Mouse (Mus musculus) ovary, postnatal 14 days (tissue): ENCODE data around the gene Baz2b.
A peak's percentile ranks its signal among the peaks of the same experiment; 100 is the strongest.
"Not testable (repeated sequence)": the region's sequence is repeated elsewhere in the genome, so short reads cannot be mapped to it uniquely, and the experiment has no call there.

Source experiments
- DNase-seq: peaks from one replicate; pipeline ENCODE4 v3.0.0; 2022; ENCODE audit warnings: low spot score

Gene Baz2b

DNA sequence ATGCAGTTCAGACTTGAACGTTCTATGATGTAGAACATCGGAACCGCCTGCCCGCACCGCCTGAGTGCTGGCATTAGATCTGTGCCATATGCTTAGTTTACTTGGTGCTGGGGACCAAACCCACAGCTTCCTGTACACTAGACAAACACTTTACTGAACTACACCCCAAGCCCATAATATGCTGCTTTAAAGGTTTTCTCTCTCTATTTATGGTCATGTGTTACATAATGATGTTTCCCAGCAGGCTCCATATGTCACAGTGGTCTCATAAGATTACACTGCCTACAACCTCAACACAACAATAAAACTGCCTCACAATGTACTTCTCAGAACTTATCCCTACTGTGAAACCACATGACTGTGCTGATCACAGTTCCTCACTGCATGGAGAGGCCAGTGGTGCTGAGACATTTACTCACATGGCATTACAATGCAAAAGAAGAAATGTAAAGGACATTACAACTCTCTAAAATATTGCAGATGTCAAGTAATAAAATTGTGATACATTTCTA lies 9.5 kb downstream of the Baz2b start:
- no peak for DNase-seq

DNA sequence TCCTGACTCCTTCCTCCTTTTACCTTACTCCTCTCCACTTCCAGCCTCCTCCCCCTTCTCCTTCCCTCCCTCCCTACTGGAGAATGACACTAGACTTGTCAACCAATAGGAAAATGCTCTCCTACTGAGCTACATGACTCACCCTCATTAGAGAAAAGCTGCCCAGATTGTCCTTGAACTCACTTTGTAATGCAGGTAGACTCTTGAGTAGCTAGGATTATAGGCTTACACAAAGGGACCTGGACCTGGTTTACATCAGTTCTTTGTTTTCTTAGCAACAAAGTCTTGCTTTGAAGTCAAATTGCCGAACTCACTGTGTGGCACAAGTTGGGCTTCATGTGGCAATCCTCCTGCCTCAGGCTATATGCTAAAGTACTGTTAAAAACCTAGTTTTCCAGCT lies 12.8 kb downstream of the Baz2b start:
- DNase-seq, result no peak

DNA sequence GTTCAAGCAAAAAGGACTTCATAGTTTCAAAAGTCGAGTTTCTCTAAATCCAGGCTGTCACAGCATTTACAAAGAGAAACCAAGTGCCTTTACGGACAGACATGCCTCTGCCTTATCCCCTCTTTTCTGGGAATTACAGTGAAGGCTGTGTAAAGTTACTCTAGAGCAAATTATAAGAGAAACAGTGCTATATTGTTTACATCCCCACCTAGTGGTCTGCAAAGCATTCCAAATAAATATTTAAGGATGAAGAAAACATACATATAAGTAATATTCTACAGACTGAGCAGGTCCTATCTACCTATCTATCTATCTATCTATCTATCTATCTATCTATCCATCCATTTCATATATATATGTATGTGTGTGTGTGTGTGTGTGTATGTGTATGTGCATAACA lies 27.9 kb downstream of the Baz2b start:
- no peak for DNase-seq

GRCm38 (mm10) chr2:60177490-60177889 lies 32.1 kb downstream of the Baz2b start:
- no peak for DNase-seq

DNA sequence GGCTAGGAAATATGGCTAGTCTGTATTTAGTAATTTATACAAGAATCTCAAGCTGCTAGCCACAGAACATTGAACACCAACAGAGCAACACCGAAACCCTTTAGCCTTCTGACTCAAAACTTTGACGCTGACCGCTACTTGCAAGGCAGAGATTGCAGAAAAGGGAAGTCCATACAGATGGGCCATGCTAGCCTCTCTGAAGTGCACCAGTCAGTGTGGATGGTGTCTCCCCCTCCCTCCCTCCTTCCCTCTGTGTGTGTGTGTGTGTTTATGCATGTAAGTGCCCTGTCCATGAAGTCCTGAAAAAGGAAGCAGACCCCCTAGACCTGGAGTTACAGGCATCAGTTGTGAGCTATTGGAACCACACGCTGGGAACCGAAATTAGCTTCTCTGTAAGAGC lies 33.6 kb downstream of the Baz2b start:
- DNase-seq, result no peak

DNA sequence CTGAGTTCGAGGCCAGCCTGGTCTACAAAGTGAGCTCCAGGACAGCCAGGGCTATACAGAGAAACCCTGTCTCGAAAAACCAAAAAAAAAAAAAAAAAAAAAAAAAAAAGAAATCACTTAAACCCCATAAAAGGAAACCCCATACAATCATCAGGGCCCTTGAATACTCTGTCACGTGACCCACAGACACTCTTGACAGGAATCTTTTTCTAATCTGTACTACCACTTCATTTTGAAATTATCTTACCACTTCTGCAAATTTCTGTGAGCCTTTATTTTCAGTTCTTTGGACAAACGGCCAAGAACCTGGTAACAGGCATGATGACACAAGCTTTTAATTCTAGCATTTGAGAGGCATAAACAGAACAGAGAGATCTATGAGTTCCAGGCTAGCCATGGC lies 34.6 kb downstream of the Baz2b start:
- DNase-seq, result no peak

- DNase-seq, result no peak
These were observed 36.0 kb downstream of the Baz2b start for GRCm38 (mm10) chr2:60173595-60173994.

GRCm38 (mm10) chr2:60173190-60173589 lies 36.4 kb downstream of the Baz2b start:
- DNase-seq, result no peak

- no peak for DNase-seq
These were observed 37.1 kb downstream of the Baz2b start for GRCm38 (mm10) chr2:60172531-60172914.

DNA sequence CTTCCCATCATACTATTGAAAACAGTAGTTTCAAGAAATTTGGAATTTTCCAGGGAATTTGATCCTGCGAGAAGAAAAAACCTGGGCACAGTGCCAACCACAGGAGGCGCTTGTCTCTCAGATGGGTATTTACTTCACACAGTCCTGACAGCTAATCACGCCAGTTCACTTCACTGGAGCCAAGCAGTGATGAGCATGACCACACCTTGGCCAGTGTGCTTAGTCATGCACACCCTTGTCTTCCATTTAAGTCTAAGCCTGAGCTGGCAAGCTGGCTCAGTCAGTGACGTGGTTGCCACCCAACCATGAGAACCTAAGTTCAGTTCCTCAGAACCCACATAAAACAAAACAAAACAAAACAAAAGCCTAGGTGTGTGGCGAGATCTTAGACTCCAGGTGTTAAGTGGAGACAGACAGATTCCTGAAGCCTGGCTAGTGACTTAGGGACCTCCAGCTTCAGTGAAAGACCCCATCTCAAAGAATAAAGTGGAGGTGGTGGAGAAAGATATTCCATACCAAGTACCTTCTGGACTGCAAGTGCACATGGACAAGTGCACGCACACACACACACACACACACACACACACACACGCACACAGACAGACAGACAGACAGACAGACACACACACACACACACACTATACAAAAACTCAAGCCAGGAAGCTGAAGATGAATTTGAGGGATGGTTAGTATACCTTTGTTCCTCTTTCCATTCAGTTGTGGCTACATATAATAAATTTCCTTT lies 37.7 kb downstream of the Baz2b start:
- no peak for DNase-seq

GRCm38 (mm10) chr2:60166878-60167277 lies 42.8 kb downstream of the Baz2b start:
- no peak for DNase-seq

DNA sequence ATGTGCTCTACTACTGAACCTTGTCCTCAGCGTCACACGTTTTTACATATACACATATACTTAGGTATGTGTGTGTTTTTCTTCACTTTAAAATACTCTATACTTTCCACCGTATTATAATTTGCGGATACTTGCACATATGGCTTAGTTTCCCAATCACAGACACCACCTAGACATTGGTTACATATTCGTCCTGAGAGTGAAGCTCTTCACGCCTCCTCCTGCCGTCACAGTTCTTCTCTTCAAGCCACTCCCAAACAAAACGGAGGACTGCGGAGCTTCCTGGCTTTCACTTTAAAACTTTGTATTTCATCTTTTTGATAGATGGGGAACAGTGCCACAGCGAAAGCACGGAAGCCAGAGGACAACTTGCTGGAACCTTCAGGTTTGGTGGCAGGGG lies 44.0 kb downstream of the Baz2b start:
- no peak for DNase-seq

DNA sequence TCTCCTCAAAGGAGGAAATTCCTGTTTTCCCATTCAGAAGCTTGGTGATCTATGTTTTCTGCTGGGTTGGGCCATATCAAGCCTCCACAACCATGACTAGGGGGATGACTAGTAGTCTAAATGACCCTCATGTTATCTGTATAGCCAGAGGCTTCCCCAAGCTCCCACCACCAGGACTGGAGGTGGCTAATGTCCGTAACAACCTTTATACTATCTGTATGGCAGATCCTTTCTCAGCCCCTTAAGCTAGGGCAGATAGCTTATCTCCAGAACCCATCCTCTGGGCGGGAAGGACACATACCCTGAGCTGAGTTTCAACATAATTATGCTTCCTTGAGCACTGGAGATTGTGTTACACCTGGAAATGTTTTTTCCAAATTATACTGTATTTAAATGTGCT lies 45.9 kb downstream of the Baz2b start:
- DNase-seq, result no peak

GRCm38 (mm10) chr2:60152481-60152880 lies 57.2 kb downstream of the Baz2b start:
- DNase-seq, result no peak

GRCm38 (mm10) chr2:60148651-60149050 lies 61.0 kb downstream of the Baz2b start:
- DNase-seq, result no peak

DNA sequence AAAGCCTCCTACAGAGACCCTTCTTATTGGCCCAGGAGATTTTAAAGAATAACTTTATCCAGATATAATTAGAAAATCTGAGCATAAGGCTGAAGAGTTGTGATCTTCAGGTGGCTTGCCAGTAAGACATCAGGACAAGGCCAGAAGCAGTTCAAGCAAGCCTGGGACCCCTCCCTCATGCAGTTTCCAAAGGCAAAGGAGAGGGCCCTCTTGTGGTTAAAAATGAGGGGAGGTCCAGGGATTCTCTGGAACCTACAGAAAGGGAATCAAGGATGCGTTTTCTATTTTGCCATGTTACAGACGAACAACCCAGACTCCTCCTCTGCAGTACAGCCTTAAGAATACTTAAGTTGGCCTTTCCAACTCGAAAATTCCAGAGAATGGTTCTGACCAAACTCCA lies 62.2 kb downstream of the Baz2b start:
- DNase-seq, result no peak

DNA sequence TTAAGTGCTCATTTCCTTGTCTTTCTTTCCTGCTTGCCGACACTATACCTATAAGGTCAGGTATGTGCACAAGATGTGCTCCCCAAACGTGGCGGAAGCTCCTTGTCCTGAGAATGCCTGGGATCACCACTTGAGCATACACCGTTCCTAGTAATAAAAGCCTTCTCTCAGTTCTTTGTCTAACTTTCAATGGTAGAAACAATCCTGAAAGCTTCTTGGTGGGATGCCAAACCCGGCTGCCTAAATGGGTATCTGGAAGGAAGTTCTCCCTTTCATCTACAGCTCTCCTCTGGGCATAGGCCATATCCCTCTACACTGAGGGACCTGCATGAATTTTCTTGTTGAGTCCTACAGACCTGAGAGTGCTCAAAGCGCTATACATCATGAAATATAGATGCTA lies 63.9 kb downstream of the Baz2b start:
- peak; percentile 23 for DNase-seq

DNA sequence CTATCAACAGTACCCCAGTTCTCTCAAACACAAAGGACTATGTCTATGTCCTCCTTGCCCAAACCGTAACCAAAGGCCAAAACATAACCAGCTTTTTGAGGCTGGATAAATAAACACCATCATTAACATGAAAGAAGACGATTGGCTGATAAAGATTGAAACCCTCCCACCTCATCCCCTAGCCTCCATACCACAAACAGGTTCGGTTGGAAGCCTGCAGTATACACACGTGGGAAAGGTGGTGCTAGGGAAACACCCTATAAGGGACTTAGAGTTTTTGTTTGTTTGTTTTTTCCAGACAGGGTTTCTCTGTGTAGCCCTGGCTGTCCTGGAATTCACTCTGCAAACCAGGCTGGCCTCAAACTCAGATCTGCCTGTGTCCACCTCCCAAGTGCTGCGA lies 66.3 kb downstream of the Baz2b start:
- DNase-seq, result no peak

GRCm38 (mm10) chr2:60142281-60142680 lies 67.4 kb downstream of the Baz2b start:
- no peak for DNase-seq

- DNase-seq, result no peak
These were observed 70.9 kb downstream of the Baz2b start for GRCm38 (mm10) chr2:60138751-60139162.

DNA sequence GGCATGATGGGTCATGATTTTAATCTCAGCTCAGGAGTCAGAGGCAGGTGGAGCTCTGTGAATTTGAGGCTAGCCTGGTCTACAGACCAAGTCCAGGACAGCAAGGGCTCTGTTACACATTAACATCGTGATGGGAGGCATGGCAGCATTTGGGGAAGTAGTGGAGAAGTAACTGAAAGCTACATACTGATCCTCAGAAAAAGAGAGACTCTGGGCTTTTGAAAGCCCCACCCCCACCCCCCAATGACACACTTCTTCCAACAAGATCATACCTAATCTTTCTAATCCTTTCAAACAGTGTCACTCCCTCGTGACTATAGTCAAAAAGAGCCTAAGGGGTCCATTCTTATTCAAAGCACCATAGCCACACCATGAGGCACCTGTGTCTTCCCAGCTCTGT lies 73.8 kb downstream of the Baz2b start:
- no peak for DNase-seq

DNA sequence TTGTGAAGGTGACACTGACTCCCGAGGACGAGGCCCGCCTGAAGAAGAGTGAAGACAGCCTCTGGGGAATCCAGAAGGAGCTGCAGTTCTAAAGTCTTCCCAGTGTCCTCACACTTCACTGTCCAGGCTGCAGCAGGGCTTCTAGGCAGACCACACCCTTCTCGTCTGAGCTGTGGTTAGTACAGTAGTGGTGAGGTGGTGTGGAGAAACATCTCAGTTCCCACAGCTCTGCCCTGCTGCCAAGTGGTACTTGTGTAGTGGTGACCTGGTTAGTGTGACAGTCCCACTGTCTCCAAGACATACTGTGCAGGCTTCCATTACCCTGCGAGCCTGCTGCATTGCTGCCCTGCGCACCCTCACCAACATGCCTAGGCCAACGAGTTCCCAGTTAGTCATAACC lies 74.7 kb downstream of the Baz2b start:
- DNase-seq, result not testable (repeated sequence)

DNA sequence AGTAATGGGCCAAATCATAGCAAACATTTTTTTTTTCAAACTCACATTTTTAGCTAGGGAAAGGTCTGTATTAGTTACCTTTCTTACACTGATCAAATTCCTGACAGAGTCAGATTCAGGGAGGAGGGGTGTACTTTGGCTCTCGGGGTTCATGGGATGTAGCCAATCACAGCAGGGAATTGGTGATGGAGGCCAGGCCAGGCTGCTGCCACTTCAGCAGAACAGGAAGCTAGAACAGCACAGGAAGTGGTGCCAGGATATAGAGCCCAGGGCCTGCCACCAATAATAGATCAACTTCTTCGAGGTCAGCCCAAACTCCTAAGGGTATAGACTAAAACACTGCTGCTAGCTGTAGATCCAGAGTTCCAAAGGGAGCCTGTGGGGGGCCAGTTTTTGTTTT lies 76.6 kb downstream of the Baz2b start:
- no peak for DNase-seq
